Mouse (Mus musculus): ENCODE results near the gene Hsd17b12. TPM values are rescaled to one million over a fixed set of nuclear protein-coding genes. Genes with fewer than 3 reads are reported as not detected.
A peak's percentile ranks its signal among the peaks of the same experiment; 100 is the strongest.

Hsd17b12 gene
- total RNA-seq, 2 experiments from 2014 or later: 21.0 to 21.1 TPM

DNA sequence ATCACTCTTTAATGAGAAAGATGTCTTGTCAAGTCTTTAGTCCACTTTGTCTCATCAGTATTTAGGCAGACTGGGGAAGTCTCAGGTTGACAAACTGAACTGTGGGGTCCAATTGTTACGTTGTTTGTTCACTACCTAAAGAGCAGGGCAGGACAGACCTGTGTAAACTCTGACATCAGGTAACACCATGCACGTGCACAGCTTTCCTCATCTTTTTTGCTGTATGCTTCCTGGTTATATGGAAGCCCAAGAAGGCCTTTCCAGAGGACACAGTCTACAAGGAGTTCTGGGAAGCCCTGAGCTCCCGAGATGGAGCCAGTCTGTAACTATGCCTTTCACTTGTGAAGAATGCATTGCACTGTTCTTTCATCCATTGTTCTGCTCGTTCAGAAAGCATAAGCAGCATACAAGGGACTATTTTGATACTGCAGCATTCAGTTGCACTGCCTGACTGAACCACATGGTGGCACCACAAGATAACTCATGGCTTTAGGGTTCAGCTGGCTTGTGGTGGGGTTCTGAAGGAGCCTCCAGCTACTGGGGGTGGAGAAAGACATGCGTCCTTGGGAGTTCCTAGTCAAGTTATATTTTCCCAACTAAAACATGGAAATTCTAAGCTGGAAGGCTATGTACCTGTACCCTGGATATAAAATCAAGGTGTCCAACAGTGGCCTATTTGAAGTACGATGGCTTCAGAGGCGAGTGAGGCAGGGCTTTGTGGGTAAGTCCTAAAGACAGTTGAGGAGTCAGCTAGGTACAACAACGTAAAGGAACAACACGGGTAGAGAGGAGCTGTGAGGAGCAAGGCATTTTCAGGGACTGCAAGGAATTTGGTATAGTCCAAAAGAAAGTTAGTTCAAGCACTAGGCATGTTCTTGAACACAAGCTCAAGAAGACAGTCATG is 122.1 kb downstream of the Hsd17b12 start:
- intact Hi-C loops (cut with DNase I): loop anchor here (5.0 kb wide), 1 partner anchor 252 kb away; no protein-coding TSS in a partner anchor
- peak; percentile 68 to 81 for DNase-seq

DNA sequence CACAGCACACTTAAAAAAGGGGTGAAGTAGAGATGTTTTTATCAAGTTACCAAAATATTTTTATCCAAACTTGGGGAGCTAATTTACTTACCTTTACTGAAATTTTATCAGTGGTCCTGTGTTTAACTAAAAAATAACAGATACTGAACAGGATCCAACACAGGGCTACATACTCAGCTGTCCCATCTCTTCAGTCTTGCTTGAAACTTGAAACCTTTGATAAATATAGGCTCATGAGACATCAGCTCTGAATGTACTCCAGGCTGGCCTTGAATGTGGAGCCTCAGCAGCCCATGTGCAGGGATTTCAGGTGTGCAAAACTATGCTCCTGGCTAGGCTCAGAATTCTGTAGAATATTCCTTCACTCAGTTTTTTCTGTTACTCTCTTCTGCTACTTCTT is 127.2 kb downstream of the Hsd17b12 start:
- no peak for DNase-seq
- intact Hi-C loops (cut with DNase I): no loop called here

DNA sequence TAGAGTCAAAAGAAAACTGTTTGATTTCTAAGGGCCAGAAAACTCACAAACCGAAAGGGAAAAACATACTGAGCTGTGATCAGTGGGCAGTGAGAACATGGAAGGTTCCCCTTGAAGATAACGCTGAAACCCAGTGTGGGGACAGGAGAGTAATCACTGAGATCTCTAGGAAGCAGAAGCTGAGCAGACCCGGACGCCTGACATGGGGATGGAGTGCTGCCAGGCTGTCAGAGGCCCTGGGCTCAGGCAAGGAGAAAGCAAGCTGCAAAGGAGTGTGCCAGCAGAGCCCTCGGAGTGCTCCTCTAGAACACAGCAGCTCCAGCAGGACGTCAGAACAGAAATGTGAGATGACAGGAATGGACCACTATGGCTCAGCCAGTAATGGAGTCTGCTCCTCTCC is 133.1 kb downstream of the Hsd17b12 start:
- intact Hi-C loops (cut with DNase I): no loop called here
- DNase-seq: no peak

- DNase-seq: peak; percentile 90 to 96
- intact Hi-C loops (cut with DNase I): no loop called here
These were observed 147.2 kb downstream of the Hsd17b12 start, which contains the start of gene Alkbh3 for GRCm38 (mm10) chr2:94010335-94011291. TSS of gene Alkbh3 (minus strand) at chr2:94010807.

DNA sequence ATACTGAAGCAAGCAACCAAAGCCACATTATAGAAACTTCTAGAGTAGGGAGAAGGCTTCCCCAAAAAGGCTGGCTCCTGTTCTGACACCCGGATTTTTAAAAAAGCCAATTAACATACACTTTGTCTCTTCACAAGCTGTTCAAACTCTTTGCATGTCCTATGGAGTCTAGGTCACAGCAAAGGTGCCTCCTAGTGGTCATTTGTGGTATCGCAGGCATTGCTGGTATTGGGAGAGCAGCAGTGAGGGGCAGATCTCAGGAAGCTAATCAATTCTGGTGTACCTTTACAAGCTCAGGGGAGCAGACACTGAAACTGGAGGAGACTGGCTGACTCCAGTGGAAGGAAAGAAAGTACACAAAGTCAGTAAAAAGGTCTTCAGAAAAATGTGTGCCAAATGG is 155.4 kb downstream of the Hsd17b12 start:
- intact Hi-C loops (cut with DNase I): loop anchor here (2.0 kb wide), 1 partner anchor 48 kb away; no protein-coding TSS in a partner anchor
- peak; percentile 85 to 94 for DNase-seq

DNA sequence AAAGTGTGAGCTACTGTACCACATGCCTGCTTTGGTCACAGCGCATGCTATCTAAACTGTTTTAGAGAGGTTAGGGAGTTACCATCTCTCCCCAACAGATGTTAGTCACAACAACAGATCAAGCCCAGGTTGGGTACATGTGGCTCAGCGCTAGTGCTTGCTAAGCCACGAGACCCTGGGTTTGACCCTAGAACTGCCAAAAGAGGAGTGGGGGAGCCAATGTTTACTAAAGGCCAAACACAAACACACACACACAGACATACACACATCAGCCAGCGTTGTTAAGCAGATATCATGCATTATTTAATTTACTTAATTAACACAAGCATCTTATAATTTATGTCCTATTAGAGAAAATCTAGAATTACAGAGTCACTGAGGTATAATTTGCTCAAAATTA is 155.8 kb downstream of the Hsd17b12 start:
- no peak for DNase-seq
- intact Hi-C loops (cut with DNase I): loop anchor here (1.0 to 2.0 kb wide), 2 partner anchors 47 to 131 kb away; no protein-coding TSS in a partner anchor

GRCm38 (mm10) chr2:94001411-94001810 is 156.4 kb downstream of the Hsd17b12 start:
- intact Hi-C loops (cut with DNase I): loop anchor here (1.0 kb wide), 1 partner anchor 130 kb away; no protein-coding TSS in a partner anchor

DNA sequence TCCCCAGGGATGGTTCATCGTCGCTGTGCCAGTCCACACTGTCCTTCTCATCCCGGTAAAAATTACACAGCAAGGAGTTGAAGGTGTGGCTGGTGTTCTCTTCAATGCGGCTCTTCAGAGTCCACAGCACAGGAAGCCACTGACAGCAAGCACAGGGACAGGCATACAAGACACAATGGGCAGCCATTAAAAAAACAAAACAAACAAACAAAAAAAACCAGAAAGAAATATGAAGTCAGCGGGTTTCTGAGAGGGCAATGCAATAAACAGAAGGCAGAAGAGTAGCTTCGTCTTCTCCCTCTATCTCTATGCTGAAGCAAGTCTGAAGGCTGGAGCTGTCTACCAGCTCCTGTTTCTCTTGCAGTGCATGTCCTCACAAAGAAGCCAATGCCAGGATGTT is 161.5 kb downstream of the Hsd17b12 start, which contains the start of gene Gm27027:
Gene Gm27027, minus strand, starts transcription at position 101 of the 400 bp plus-strand sequence.
- intact Hi-C loops (cut with DNase I): no loop called here
- no peak for DNase-seq

More at GRCm38 (mm10) chr2:94001411-94001810, 156.4 kb downstream of the Hsd17b12 start:
- DNase-seq: peak in 1 of 2 experiments; percentile 14

- no peak for DNase-seq
- intact Hi-C loops (cut with DNase I): no loop called here
These were observed 165.0 kb downstream of the Hsd17b12 start for GRCm38 (mm10) chr2:93992810-93993209.

DNA sequence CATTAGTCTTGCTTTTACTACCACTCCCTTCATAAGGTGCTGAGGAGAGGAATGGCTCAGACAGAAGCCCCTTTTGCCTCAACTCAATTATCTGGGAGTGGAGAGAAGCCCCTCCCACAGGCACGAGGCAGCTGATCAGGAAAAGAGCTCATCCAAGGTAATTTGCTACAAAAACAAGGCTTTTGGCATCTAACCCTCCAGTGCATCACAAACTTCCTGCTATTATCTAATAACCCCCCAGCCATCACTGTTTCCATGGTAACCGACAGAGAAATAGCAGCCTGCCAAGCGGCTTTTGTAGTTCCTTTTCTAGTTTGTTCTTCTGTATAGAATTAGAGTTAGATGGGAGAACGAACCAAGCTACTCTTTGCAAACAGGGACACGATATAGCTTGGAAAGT is 165.5 kb downstream of the Hsd17b12 start:
- peak; percentile 15 to 20 for DNase-seq
- intact Hi-C loops (cut with DNase I): no loop called here

DNA sequence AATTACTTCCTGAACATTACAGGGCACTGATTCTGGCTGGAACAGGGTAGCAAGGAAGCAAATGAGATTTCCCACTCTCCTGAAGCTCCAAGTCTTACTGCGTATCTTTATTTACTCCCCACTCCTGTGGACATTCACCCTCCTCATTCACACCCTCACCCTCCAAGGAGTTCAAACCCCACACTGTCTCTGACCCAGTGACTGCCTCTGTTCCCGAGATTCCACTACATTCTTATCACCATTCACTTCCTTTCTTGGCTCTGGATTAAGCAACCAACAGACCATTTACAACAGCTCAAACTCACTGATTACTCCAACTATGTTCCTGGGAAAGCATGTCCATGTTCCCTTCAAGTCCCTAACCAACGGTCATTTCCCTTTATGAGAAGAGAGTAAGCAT is 166.4 kb downstream of the Hsd17b12 start:
- intact Hi-C loops (cut with DNase I): no loop called here
- DNase-seq: no peak

DNA sequence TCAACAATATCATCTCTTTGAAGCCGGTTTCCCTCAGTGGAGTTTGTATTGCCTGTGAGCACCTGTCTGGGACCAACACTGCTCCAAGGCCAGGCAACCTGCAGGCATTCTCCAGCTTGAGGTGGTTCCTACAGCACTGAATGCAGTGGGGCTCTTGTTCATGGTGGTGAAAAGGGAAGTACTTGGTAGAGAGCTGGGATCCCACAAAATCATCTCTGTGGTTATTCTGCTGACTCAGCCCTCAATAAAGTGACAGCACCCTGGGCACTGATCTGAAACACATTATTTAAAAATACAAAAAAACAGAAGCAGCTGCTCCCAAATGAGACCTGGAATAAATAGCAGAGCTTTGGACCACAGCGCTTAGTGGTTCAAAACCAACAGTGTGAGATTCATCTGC is 169.3 kb downstream of the Hsd17b12 start:
- no peak for DNase-seq
- intact Hi-C loops (cut with DNase I): no loop called here

Small RNAs within 50 kb of the gene (microRNA-seq; reads per million reads assigned to microRNA genes)
- 0 reads per million in 2 experiments for gene Gm23630

Other genes with a start within 250 kb of the Hsd17b12 start
- 10 to 100 TPM; 20.7 to 20.9 TPM for gene Gm13889, start 200.8 kb downstream of the Hsd17b12 start, total RNA-seq (2021)
- gene Gm27027, start 161.6 kb downstream of the Hsd17b12 start, total RNA-seq (2021): not detected
- 10 to 100 TPM; 58.7 to 63.1 TPM for gene Alkbh3, start 147.2 kb downstream of the Hsd17b12 start, total RNA-seq (2021)
- 10 to 100 TPM; 31.8 to 32.9 TPM for gene Ttc17, start 248.7 kb upstream of the Hsd17b12 start, total RNA-seq (2021)

All from heart, postnatal 14 days (tissue).